Mouse (Mus musculus) midbrain, embryonic 10.5 days (tissue): ENCODE results near the gene Ntrk1. TPM values are rescaled to one million over a fixed set of nuclear protein-coding genes. Genes with fewer than 3 reads are reported as not detected.
A peak's percentile ranks its signal among the peaks of the same experiment; 100 is the strongest.
"Not testable (repeated sequence)": the region's sequence is repeated elsewhere in the genome, so short reads cannot be mapped to it uniquely, and the experiment has no call there.

Source experiments
- DNase-seq: peaks from one replicate; pipeline ENCODE4 v3.0.0-alpha.2; 2017; ENCODE audit warnings: low spot score
- H3K27ac ChIP-seq: fragments of 300-500 bp; sonication (generic); replicated peaks from 2 replicates; pipeline ENCODE4 v1.5.1; 2016; ENCODE audit warnings: mild to moderate bottlenecking
- H3K27me3 ChIP-seq: fragments of 300-500 bp; sonication (generic); 2 replicates; pipeline ENCODE4 v1.6.1; 2016; ENCODE audit warnings: low read depth, mild to moderate bottlenecking; ENCODE audit not compliant: poor library complexity, severe bottlenecking
- H3K36me3 ChIP-seq: fragments of 300-500 bp; sonication (generic); 2 replicates; pipeline ENCODE4 v1.6.1; 2016; ENCODE audit warnings: mild to moderate bottlenecking, moderate library complexity
- H3K4me1 ChIP-seq: fragments of 300-500 bp; sonication (generic); 2 replicates; pipeline ENCODE4 v1.6.1; 2016
- H3K4me3 ChIP-seq: fragments of 300-500 bp; sonication (generic); 2 replicates; pipeline ENCODE4 v1.5.1; 2016; ENCODE audit warnings: mild to moderate bottlenecking, moderate library complexity
- H3K9me3 ChIP-seq: fragments of 300-500 bp; sonication (generic); replicated peaks from 2 replicates; pipeline ENCODE4 v1.6.1; 2016; ENCODE audit warnings: mild to moderate bottlenecking
- WGBS: fragments of 180-500 bp; shearing (Covaris S2); methylation state at CpG from one replicate; pipeline ENCODE4 v1.1.7; 2016; 5-methylcytosine and 5-hydroxymethylcytosine counted together
- polyA plus RNA-seq: library from polyadenylated mRNA; unstranded; fragments of >200 nt; fragmentation: Nextera tagmentation; extraction: Ambion mirVana; gene quantifications from 2 replicates; pipeline ENCODE4 v1.2.1, GENCODE M21; 2016

Gene Ntrk1
- polyA plus RNA-seq, result 4.9 and 5.1 TPM in 2 replicates

GRCm38 (mm10) chr3:87794922-87795325 is at the start of gene Ntrk1:
Gene Ntrk1, minus strand, starts transcription at chr3:87795162.
- Histone ChIP-seq H3K9me3 (no peaks in the 10 kb centered on the region), H3K27ac (no peak within 1 kb of the TSS; the same call in 1 of the 2 replicates), H3K27me3 (peaks cover 100% of the 10 kb centered on the region), H3K36me3 (no peaks in the 10 kb centered on the region), H3K4me1 (peaks cover 46% of the 10 kb centered on the region), H3K4me3 (peak within 1 kb of the TSS; percentile 47)
- peak; percentile 47 for DNase-seq
- WGBS, result under 1% methylated on average over 47 of the region's 47 CpGs

DNA sequence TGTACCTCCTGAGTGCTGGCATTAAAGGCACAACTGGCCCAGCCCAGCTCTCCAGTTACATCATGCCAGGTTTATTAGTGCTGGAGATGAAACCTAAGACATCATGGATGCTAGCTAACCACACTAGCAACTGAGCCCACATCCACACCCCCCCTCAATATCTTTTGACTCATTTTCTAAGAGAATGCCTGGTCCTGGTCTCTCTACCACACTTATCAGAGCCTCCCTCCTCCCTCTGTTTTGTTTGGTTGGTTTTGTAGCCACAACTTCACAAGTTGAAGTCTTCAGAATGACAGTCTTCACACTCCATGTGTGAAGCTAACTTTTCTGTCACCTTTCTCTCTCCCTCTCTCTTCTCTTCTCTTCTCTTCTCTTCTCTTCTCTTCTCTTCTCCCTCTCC is 45.9 kb upstream of the Ntrk1 start:
- no peak overlapping the region for H3K4me3 ChIP-seq
- no peak overlapping the region for H3K27ac ChIP-seq
- no peaks in the 10 kb centered on the region for H3K4me1 ChIP-seq
- H3K27me3 ChIP-seq, result peaks cover 14% of the 10 kb centered on the region; the same call in 1 of the 2 replicates
- H3K36me3 ChIP-seq, result no peaks in the 10 kb centered on the region
- DNase-seq, result no peak
- no peaks in the 10 kb centered on the region for H3K9me3 ChIP-seq

DNA sequence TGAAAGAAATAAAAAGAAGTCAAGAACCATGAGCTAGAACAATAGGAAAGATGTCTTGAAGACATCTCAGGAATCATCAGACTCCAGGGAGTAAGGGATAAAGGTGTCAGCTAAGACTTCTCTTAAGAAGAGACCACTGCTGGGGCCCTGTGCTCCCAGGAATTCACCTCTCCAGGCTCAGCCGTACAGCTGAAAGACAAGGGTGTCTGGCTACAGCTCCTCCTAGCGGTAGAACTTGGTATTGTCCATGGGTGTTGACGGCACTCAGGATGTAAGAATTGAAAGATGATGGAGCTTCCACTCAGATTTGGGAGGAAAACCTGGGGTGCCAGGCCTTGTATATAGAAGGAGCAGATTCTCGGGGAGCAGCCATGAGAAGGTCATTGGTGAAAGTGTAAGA is 43.7 kb upstream of the Ntrk1 start:
- Histone ChIP-seq H3K27ac (no peak overlapping the region), H3K4me3 (no peak overlapping the region), H3K9me3 (no peaks in the 10 kb centered on the region), H3K4me1 (no peaks in the 10 kb centered on the region), H3K36me3 (no peaks in the 10 kb centered on the region), H3K27me3 (peaks cover 14% of the 10 kb centered on the region; the same call in 1 of the 2 replicates)
- WGBS, result 5% methylated on average over 4 of the region's 4 CpGs
- DNase-seq, result peak; percentile 76

DNA sequence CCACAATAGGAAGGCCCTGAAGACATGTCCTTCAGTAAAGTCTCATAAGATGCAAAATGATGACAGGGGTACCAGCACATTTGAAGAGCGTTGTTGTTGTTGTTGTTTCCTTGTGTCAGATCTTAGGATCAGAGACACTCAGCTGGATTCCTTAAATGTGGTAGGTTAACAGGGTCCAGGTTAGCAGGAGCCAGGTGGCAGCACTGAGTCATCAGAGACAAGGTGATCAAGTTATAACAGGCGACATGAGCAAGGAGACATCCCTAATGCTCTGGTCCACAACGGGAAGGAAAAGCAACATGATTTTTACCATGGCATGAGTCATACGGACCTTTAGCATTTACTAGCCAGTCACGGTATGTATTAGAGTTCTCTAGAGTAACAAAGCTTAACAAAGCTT is 38.5 kb upstream of the Ntrk1 start:
- no peak overlapping the region for H3K27ac ChIP-seq
- DNase-seq, result no peak
- 74% methylated on average over 5 of the region's 5 CpGs for WGBS
- H3K27me3 ChIP-seq, result no peaks in the 10 kb centered on the region
- H3K4me1 ChIP-seq, result no peaks in the 10 kb centered on the region
- H3K36me3 ChIP-seq, result no peaks in the 10 kb centered on the region
- no peaks in the 10 kb centered on the region for H3K9me3 ChIP-seq
- H3K4me3 ChIP-seq, result no peak overlapping the region

- WGBS, result 86% methylated on average over 7 of the region's 7 CpGs
- no peak overlapping the region for H3K27ac ChIP-seq
- no peak for DNase-seq
- H3K4me3 ChIP-seq, result no peak overlapping the region
- H3K27me3 ChIP-seq, result no peaks in the 10 kb centered on the region
- no peaks in the 10 kb centered on the region for H3K4me1 ChIP-seq
- no peaks in the 10 kb centered on the region for H3K36me3 ChIP-seq
- H3K9me3 ChIP-seq, result no peaks in the 10 kb centered on the region
Observed at GRCm38 (mm10) chr3:87832109-87832859, 37.3 kb upstream of the Ntrk1 start.

DNA sequence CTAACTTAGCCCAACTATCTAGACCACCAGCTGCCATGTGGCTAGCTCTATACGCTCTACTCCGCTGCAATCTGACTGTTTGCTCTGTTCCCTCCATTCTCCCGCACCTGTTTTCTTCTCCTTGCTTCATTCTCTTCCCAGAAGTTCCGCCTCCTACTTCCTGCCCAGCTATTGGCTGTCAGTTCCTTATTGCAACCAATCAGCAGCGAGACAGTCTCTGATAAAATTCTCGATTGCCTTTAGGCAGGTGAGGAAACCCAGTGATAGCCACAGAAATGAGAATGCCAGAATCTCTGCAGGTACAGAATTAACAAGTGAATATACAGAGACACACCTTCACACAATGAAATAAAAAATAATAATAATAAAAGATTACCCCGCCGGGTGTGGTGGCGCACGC is 34.1 kb upstream of the Ntrk1 start:
- Histone ChIP-seq H3K4me3 (no peak overlapping the region), H3K4me1 (no peaks in the 10 kb centered on the region), H3K9me3 (no peaks in the 10 kb centered on the region), H3K27me3 (no peaks in the 10 kb centered on the region), H3K27ac (no peak overlapping the region), H3K36me3 (no peaks in the 10 kb centered on the region)
- 54% methylated on average over 10 of the region's 10 CpGs for WGBS
- DNase-seq, result no peak

DNA sequence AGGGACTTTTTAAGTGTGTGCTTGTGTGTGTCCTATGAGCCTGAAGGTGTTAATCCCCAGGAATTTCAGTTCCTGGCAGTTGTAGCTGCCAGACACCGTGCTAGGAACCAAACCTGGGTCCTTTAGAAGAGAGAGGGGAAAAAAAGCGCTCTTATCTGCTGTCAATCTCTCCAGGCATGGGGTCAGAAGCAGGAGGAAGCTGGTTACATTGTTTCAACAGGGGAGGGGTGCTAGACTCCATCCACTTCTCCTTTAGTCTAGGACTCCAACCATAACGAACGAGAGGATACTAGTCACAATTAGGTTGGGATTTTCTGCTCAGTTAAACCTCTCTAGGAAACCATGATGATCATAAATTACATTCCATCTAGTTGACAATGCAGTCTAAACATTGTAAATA is 33.5 kb upstream of the Ntrk1 start:
- no peaks in the 10 kb centered on the region for H3K9me3 ChIP-seq
- no peak overlapping the region for H3K4me3 ChIP-seq
- no peaks in the 10 kb centered on the region for H3K4me1 ChIP-seq
- DNase-seq, result no peak
- H3K27me3 ChIP-seq, result no peaks in the 10 kb centered on the region
- 66% methylated on average over 4 of the region's 4 CpGs for WGBS
- H3K36me3 ChIP-seq, result no peaks in the 10 kb centered on the region
- H3K27ac ChIP-seq, result no peak overlapping the region

DNA sequence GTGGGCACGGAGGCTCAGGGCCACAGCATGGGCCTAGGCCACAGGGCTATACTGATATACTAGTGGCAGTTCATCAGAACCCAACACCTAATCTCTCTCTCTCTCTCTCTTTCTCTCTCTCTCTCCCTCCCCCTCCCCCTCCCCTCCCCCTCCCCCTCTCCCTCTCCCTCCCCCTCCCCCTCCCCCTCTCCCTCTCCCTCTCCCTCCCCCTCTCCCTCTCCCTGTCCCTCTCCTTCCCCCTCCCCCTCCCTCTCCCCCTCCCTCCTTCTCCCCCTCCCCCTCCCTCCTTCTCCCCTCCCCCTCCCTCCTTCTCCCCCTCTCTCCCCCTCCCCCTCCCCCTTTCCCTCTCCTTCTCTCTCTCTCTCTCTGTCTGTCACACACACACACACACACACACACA is 29.2 kb upstream of the Ntrk1 start, which contains the start of gene Pear1:
Pear1 (minus strand) TSS at position 101 of the 400 bp plus-strand sequence.
- 84% methylated on average over 1 of the region's 1 CpGs for WGBS

DNA sequence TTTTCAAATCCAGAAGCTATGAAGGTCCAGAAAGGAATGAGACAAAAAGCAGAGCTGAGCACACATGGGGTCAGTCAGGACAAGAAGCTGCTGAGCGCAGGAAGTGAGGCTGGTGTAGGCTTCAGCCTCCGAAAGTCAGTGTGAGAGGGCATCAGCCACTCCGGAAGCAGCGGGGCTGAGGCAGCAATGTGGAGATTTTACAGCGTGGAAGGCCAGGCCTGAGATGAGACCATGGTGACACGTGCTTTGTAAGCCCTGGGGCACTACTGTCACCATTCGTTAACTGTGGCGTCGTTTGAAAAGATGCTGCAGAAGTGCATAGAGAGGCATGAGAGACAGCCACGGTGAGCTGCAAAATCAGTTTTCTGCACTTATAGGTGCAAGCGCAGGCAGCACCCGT is 23.3 kb upstream of the Ntrk1 start:
- DNase-seq, result no peak
- 76% methylated on average over 12 of the region's 12 CpGs for WGBS
- Histone ChIP-seq H3K4me1 (peaks cover 19% of the 10 kb centered on the region), H3K27ac (no peak overlapping the region), H3K9me3 (no peaks in the 10 kb centered on the region), H3K4me3 (no peak overlapping the region), H3K27me3 (peaks cover 69% of the 10 kb centered on the region), H3K36me3 (no peaks in the 10 kb centered on the region)

More for the DNA sequence above, 29.2 kb upstream of the Ntrk1 start, which contains the start of gene Pear1:
- H3K27me3 ChIP-seq, DNase-seq, H3K4me3 ChIP-seq, H3K4me1 ChIP-seq, H3K9me3 ChIP-seq, H3K36me3 ChIP-seq, H3K27ac ChIP-seq: not testable (repeated sequence)

GRCm38 (mm10) chr3:87816646-87817093 is 21.7 kb upstream of the Ntrk1 start:
- WGBS, result 9% methylated on average over 12 of the region's 12 CpGs
- Histone ChIP-seq H3K27me3 (peaks cover 81% of the 10 kb centered on the region), H3K27ac (no peak overlapping the region), H3K9me3 (no peaks in the 10 kb centered on the region), H3K4me3 (no peak overlapping the region), H3K4me1 (peaks cover 19% of the 10 kb centered on the region), H3K36me3 (no peaks in the 10 kb centered on the region)
- peak; percentile 72 for DNase-seq

GRCm38 (mm10) chr3:87816166-87816565 is 21.2 kb upstream of the Ntrk1 start:
- no peak overlapping the region for H3K27ac ChIP-seq
- H3K36me3 ChIP-seq, result no peaks in the 10 kb centered on the region
- H3K27me3 ChIP-seq, result peaks cover 86% of the 10 kb centered on the region
- 66% methylated on average over 6 of the region's 6 CpGs for WGBS
- no peak overlapping the region for H3K4me3 ChIP-seq
- no peaks in the 10 kb centered on the region for H3K9me3 ChIP-seq
- H3K4me1 ChIP-seq, result peaks cover 19% of the 10 kb centered on the region
- no peak for DNase-seq

GRCm38 (mm10) chr3:87812873-87813272 is 17.9 kb upstream of the Ntrk1 start:
- H3K36me3 ChIP-seq, result no peaks in the 10 kb centered on the region

GRCm38 (mm10) chr3:87812413-87812812 is 17.5 kb upstream of the Ntrk1 start:
- no peak overlapping the region for H3K4me3 ChIP-seq
- peaks cover 100% of the 10 kb centered on the region for H3K27me3 ChIP-seq
- H3K9me3 ChIP-seq, result no peaks in the 10 kb centered on the region
- WGBS, result 77% methylated on average over 4 of the region's 4 CpGs
- no peak overlapping the region for H3K27ac ChIP-seq
- H3K4me1 ChIP-seq, result peaks cover 21% of the 10 kb centered on the region
- no peak for DNase-seq
- H3K36me3 ChIP-seq, result no peaks in the 10 kb centered on the region

More at GRCm38 (mm10) chr3:87812873-87813272, 17.9 kb upstream of the Ntrk1 start:
- no peak overlapping the region for H3K4me3 ChIP-seq
- peaks cover 21% of the 10 kb centered on the region for H3K4me1 ChIP-seq
- no peak overlapping the region for H3K27ac ChIP-seq
- H3K9me3 ChIP-seq, result no peaks in the 10 kb centered on the region
- WGBS, result 74% methylated on average over 10 of the region's 10 CpGs
- peaks cover 100% of the 10 kb centered on the region for H3K27me3 ChIP-seq
- no peak for DNase-seq
